9 mouse cellular contexts compared by ENCODE assay signal in genomic region chr1:135671406-135671805, GRCm38 (mm10). TPM values are rescaled to one million over a fixed set of nuclear protein-coding genes. Genes with fewer than 3 reads are reported as not detected.
A peak's percentile ranks its signal among the peaks of the same experiment; 100 is the strongest.
DNase-seq lines count a peak whose midpoint lies in the region; ATAC-seq and TF ChIP-seq lines count a peak whose summit lies in the region.
"Had no signal": no experiment of that assay in that cellular context is flagged by ENCODE, and none has a peak within 500 bp of the region (broad histone marks: within the 10 kb centered on the region; RNA-seq: fewer than 3 reads in every experiment).

No protein-coding gene starts in this region.

- WGBS in hindbrain, postnatal 0 days, result 22% methylated on average over 1 of the region's 1 CpGs
- WGBS in hindbrain, embryonic 13.5 days, result 13% methylated on average over 1 of the region's 1 CpGs
- whole genome bisulfite sequencing in lung, embryonic 15.5 days, result 24% methylated on average over 1 of the region's 1 CpGs
- WGBS in bone marrow, adult 2 months, result 33% methylated on average over 1 of the region's 1 CpGs

- H3K9me3 ChIP-seq in hindbrain, postnatal 0 days (ENCODE audit: low read length), result no peaks in the 10 kb centered on the region
- no peaks in the 10 kb centered on the region for H3K9me3 ChIP-seq in hindbrain, embryonic 13.5 days
- H3K9me3 ChIP-seq in lung, embryonic 15.5 days, result no peaks in the 10 kb centered on the region
- H3K9me3 ChIP-seq: stomach, embryonic 15.5 days had no signal

- DNase-seq in hindbrain, postnatal 0 days (ENCODE audit: low spot score), result no peak
- no peak for DNase-seq in lung, adult 18-20 months
- DNase-seq in ES-CJ7 (ENCODE audit: low read depth, low spot score), result peak; percentile 58
- DNase-seq: right cerebral cortex, postnatal 25 days had no signal

- ATAC-seq in hindbrain, postnatal 0 days, result no peak
- ATAC-seq in hindbrain, embryonic 13.5 days (ENCODE audit: low FRiP score), result no peak
- ATAC-seq in lung, embryonic 15.5 days (ENCODE audit: borderline replicate concordance, extremely low read depth, low FRiP score, low TSS enrichment), result no peak
- no peak for ATAC-seq in megakaryocyte progenitor cell, adult 5-6 weeks (replicated peaks; ENCODE audit: poor library complexity)

- H3K4me3 ChIP-seq in hindbrain, postnatal 0 days (ENCODE audit: low read length), result no peak overlapping the region
- H3K4me3 ChIP-seq in hindbrain, embryonic 13.5 days, result no peak overlapping the region
- H3K4me3 ChIP-seq in lung, embryonic 15.5 days, result no peak overlapping the region
- H3K4me3 ChIP-seq in bone marrow, adult 2 months (replicated peaks; ENCODE audit: control insufficient read depth, low read depth, low read length), result no peak overlapping the region
- H3K4me3 ChIP-seq: stomach, embryonic 15.5 days had no signal

- no peak overlapping the region for H3K27ac ChIP-seq in hindbrain, postnatal 0 days
- H3K27ac ChIP-seq in hindbrain, embryonic 13.5 days, result no peak overlapping the region
- H3K27ac ChIP-seq in lung, embryonic 15.5 days, result peak overlapping the region; percentile 69
- H3K27ac ChIP-seq in bone marrow, adult 2 months (ENCODE audit: control insufficient read depth, insufficient read depth, low read depth, low read length, poor library complexity), result no peak overlapping the region
- H3K27ac ChIP-seq: stomach, embryonic 15.5 days had no signal

- no peaks in the 10 kb centered on the region for H3K36me3 ChIP-seq in hindbrain, postnatal 0 days (ENCODE audit: insufficient read depth, low read length)
- no peaks in the 10 kb centered on the region for H3K36me3 ChIP-seq in hindbrain, embryonic 13.5 days
- no peaks in the 10 kb centered on the region for H3K36me3 ChIP-seq in lung, embryonic 15.5 days
- H3K36me3 ChIP-seq: stomach, embryonic 15.5 days had no signal

- H3K27me3 ChIP-seq in hindbrain, postnatal 0 days (ENCODE audit: insufficient read depth, low read length), result no peaks in the 10 kb centered on the region
- no peaks in the 10 kb centered on the region for H3K27me3 ChIP-seq in hindbrain, embryonic 13.5 days
- no peaks in the 10 kb centered on the region for H3K27me3 ChIP-seq in lung, embryonic 15.5 days
- H3K27me3 ChIP-seq: stomach, embryonic 15.5 days had no signal

- no peak overlapping the region for H3K9ac ChIP-seq in hindbrain, postnatal 0 days (replicated peaks; ENCODE audit: low read length)
- H3K9ac ChIP-seq in hindbrain, embryonic 13.5 days, result no peak overlapping the region
- no peak overlapping the region for H3K9ac ChIP-seq in lung, embryonic 15.5 days
- H3K9ac ChIP-seq: stomach, embryonic 15.5 days had no signal

- peak; percentile 59 for TF ChIP-seq CTCF in hindbrain, postnatal 0 days (IDR thresholded peaks at IDR 0.05; ENCODE audit: low read depth)
- peak; percentile 30; the same call in 1 of the 2 replicates for TF ChIP-seq CTCF in bone marrow, adult 2 months (IDR thresholded peaks at IDR 0.05; ENCODE audit: control insufficient read depth, insufficient read depth, low read length)

- H3K4me2 ChIP-seq in hindbrain, postnatal 0 days (ENCODE audit: low read depth, low read length), result no peak overlapping the region
- H3K4me2 ChIP-seq in hindbrain, embryonic 13.5 days, result no peak overlapping the region
- H3K4me2 ChIP-seq in lung, embryonic 15.5 days, result no peak overlapping the region
- H3K4me2 ChIP-seq: stomach, embryonic 15.5 days had no signal

- peaks cover 27% of the 10 kb centered on the region for H3K4me1 ChIP-seq in hindbrain, postnatal 0 days (ENCODE audit: insufficient read depth, low read length)
- peaks cover 56% of the 10 kb centered on the region for H3K4me1 ChIP-seq in hindbrain, embryonic 13.5 days (replicated peaks)
- H3K4me1 ChIP-seq in lung, embryonic 15.5 days, result peaks cover 48% of the 10 kb centered on the region
- no peaks in the 10 kb centered on the region for H3K4me1 ChIP-seq in bone marrow, adult 2 months (ENCODE audit: control insufficient read depth, insufficient read depth, low read length)

- no peak for TF ChIP-seq POLR2A in bone marrow, adult 2 months (IDR thresholded peaks at IDR 0.05; ENCODE audit: borderline replicate concordance, control insufficient read depth, low read depth, low read length)

RNA-seq across cellular contexts. Expression of gene Csrp1, which starts 48.5 kb away (rescaled TPM):
- total RNA-seq in hindbrain, postnatal 0 days (2014; rRNA removed), result 93.1 and 95.2 TPM in 2 replicates
- polyA plus RNA-seq in hindbrain, postnatal 0 days (2015; fragmentation: Nextera tagmentation; extraction: Ambion mirVana), result 33.0 and 35.2 TPM in 2 replicates
- 22.9 and 25.3 TPM in 2 replicates for polyA plus RNA-seq in hindbrain, embryonic 13.5 days (2015; fragmentation: Nextera tagmentation; extraction: Ambion mirVana)
- polyA plus RNA-seq in lung, embryonic 15.5 days (2015; fragmentation: Nextera tagmentation; extraction: Ambion mirVana), result 275 and 280 TPM in 2 replicates
- polyA plus RNA-seq in bone marrow, adult 2 months (2011; ENCODE audit: insufficient read depth, insufficient read length, low replicate concordance, missing spikeins), result 61.5 and 109 TPM in 2 replicates
- 103 and 106 TPM in 2 replicates for total RNA-seq in megakaryocyte progenitor cell, adult 5-6 weeks (2015)
- total RNA-seq in megakaryocyte progenitor cell, adult 5-6 weeks (2017), result 104 and 113 TPM in 2 replicates
